Mouse (Mus musculus): ENCODE measurements around the gene Rcn3.

DNA sequence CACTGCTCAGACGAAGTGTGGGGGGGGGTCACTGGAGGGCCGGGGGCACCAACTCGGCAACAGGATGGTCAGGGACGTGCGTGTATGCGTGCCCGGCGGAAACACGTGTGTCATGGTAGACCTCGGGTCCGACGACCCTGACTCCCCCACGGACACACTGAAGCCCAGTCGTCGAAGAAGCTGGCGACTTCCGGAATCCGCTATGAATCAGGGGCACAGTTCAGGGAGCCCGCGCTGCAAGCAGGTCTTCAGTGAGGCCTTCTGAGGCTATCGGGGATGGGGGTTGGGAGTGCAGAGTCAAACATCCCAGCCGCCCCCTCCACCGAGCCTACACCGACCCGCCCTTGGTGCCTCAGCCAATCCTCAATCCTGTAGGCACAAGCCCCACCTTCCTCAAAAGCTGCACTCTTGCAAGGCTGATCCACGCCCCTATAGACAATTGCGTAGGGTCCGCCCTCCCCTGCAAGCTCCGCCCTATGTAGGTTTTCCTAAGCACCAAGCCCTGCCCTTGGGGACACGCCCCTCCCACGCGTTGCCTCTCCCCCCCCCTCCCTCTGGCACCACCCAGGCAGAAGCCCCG, 38.0 kb downstream of the Rcn3 start:
- no peak for TF ChIP-seq CTCF (IDR thresholded peaks at IDR 0.05)
- no peak for TF ChIP-seq EP300 (IDR thresholded peaks at IDR 0.05)

Data from lung, postnatal 0 days (tissue).